Mouse (Mus musculus): ENCODE results near the gene Olfr259. TPM values are rescaled to one million over a fixed set of nuclear protein-coding genes. Genes with fewer than 3 reads are reported as not detected.

The Olfr259 gene
- polyA plus RNA-seq (2014; fragmentation: Nextera tagmentation; extraction: Ambion mirVana) = not detected in 2 replicates

GRCm38 (mm10) chr2:87114467-87114866 lies at the start of gene Olfr259:
Gene Olfr259 (minus strand): TSS chr2:87114567.
- H3K9me3 ChIP-seq (ENCODE audit: control insufficient read depth, low read length) = no peaks in the 10 kb centered on the region
- H3K4me1 ChIP-seq (replicated peaks; ENCODE audit: control insufficient read depth, insufficient read depth, low read length) = no peaks in the 10 kb centered on the region
- ATAC-seq (ENCODE audit: low FRiP score) (no peak), DNase-seq (ENCODE audit: low spot score) (no peak)
- no peaks in the 10 kb centered on the region for H3K36me3 ChIP-seq (replicated peaks; ENCODE audit: control insufficient read depth, insufficient read depth)
- H3K4me2 ChIP-seq (replicated peaks) = no peak within 1 kb of the TSS
- H3K27me3 ChIP-seq (ENCODE audit: control insufficient read depth, insufficient read depth, low read length) = no peaks in the 10 kb centered on the region
- no peak within 1 kb of the TSS for H3K27ac ChIP-seq
- H3K9ac ChIP-seq = no peak within 1 kb of the TSS
- no peak within 1 kb of the TSS for H3K4me3 ChIP-seq (replicated peaks; ENCODE audit: low read length)

- ATAC-seq (ENCODE audit: low FRiP score) = no peak
- H3K4me3 ChIP-seq (replicated peaks; ENCODE audit: low read length) = no peak within 1 kb of the TSS
- no peaks in the 10 kb centered on the region for H3K36me3 ChIP-seq (replicated peaks; ENCODE audit: control insufficient read depth, insufficient read depth)
These were observed 38.2 kb upstream of the Olfr259 start, which contains the start of gene Olfr1111 for GRCm38 (mm10) chr2:87152524-87152923. Gene Olfr1111 (minus strand): TSS chr2:87152624.

GRCm38 (mm10) chr2:87140200-87140599 lies 25.8 kb upstream of the Olfr259 start, which contains the start of gene Olfr1110:
Gene Olfr1110 (minus strand): TSS chr2:87140300.
- no peak within 1 kb of the TSS for H3K27ac ChIP-seq
- H3K4me3 ChIP-seq (replicated peaks; ENCODE audit: low read length) = no peak within 1 kb of the TSS
- DNase-seq (ENCODE audit: low spot score) (no peak), ATAC-seq (ENCODE audit: low FRiP score) (no peak)
- H3K36me3 ChIP-seq (replicated peaks; ENCODE audit: control insufficient read depth, insufficient read depth) = no peaks in the 10 kb centered on the region
- no peaks in the 10 kb centered on the region for H3K27me3 ChIP-seq (ENCODE audit: control insufficient read depth, insufficient read depth, low read length)
- H3K9me3 ChIP-seq (ENCODE audit: control insufficient read depth, low read length) = no peaks in the 10 kb centered on the region
- 89% methylated on average over 1 of the region's 1 CpGs for WGBS
- no peak within 1 kb of the TSS for H3K4me2 ChIP-seq (replicated peaks)
- H3K4me1 ChIP-seq (replicated peaks; ENCODE audit: control insufficient read depth, insufficient read depth, low read length) = no peaks in the 10 kb centered on the region
- no peak within 1 kb of the TSS for H3K9ac ChIP-seq

More at GRCm38 (mm10) chr2:87152524-87152923, 38.2 kb upstream of the Olfr259 start, which contains the start of gene Olfr1111:
- Histone ChIP-seq H3K4me1 (replicated peaks; ENCODE audit: control insufficient read depth, insufficient read depth, low read length) (no peaks in the 10 kb centered on the region), H3K27ac (no peak within 1 kb of the TSS), H3K9me3 (ENCODE audit: control insufficient read depth, low read length) (no peaks in the 10 kb centered on the region), H3K4me2 (replicated peaks) (no peak within 1 kb of the TSS), H3K27me3 (ENCODE audit: control insufficient read depth, insufficient read depth, low read length) (no peaks in the 10 kb centered on the region), H3K9ac (no peak within 1 kb of the TSS)
- DNase-seq (ENCODE audit: low spot score) = no peak

DNA sequence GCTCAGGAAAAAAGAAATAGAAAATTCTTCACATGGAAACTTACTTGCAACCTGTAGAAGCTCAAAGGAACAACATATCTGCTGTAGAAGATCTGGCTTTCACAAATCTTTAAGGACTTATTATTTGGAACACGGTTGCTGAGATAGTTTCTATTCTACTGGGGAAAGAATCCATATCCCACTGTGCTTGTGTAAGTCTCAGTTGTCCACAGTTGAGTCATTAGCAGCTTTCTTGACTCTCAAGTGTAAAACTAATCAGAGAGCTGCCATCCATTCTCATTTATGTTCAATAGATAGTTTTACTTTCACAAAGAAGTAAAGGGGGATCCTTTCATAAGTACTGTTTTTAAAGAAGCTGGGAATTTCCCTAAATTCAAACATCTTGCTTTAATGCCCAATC lies 18.5 kb downstream of the Olfr259 start, which contains the start of gene Olfr1109:
TSS of gene Olfr1109 (minus strand) at position 101 of the 400 bp plus-strand sequence.
- Histone ChIP-seq H3K27ac (no peak within 1 kb of the TSS), H3K36me3 (replicated peaks; ENCODE audit: control insufficient read depth, insufficient read depth) (no peaks in the 10 kb centered on the region), H3K4me3 (replicated peaks; ENCODE audit: low read length) (no peak within 1 kb of the TSS), H3K9me3 (ENCODE audit: control insufficient read depth, low read length) (no peaks in the 10 kb centered on the region), H3K4me1 (replicated peaks; ENCODE audit: control insufficient read depth, insufficient read depth, low read length) (no peaks in the 10 kb centered on the region), H3K4me2 (replicated peaks) (no peak within 1 kb of the TSS), H3K27me3 (ENCODE audit: control insufficient read depth, insufficient read depth, low read length) (no peaks in the 10 kb centered on the region), H3K9ac (no peak within 1 kb of the TSS)
- 70% methylated on average over 1 of the region's 1 CpGs for WGBS
- ATAC-seq (ENCODE audit: low FRiP score) (no peak), DNase-seq (ENCODE audit: low spot score) (no peak)

GRCm38 (mm10) chr2:87075717-87076116 lies 38.6 kb downstream of the Olfr259 start, which contains the start of gene Olfr1107:
Gene Olfr1107 (minus strand): TSS chr2:87075817.
- DNase-seq (ENCODE audit: low spot score) (no peak), ATAC-seq (ENCODE audit: low FRiP score) (no peak)
- no peak within 1 kb of the TSS for H3K9ac ChIP-seq
- H3K4me2 ChIP-seq (replicated peaks) = no peak within 1 kb of the TSS
- no peaks in the 10 kb centered on the region for H3K4me1 ChIP-seq (replicated peaks; ENCODE audit: control insufficient read depth, insufficient read depth, low read length)
- H3K4me3 ChIP-seq (replicated peaks; ENCODE audit: low read length) = no peak within 1 kb of the TSS
- H3K36me3 ChIP-seq (replicated peaks; ENCODE audit: control insufficient read depth, insufficient read depth) = no peaks in the 10 kb centered on the region
- no peaks in the 10 kb centered on the region for H3K9me3 ChIP-seq (ENCODE audit: control insufficient read depth, low read length)
- 78% methylated on average over 1 of the region's 1 CpGs for WGBS
- no peaks in the 10 kb centered on the region for H3K27me3 ChIP-seq (ENCODE audit: control insufficient read depth, insufficient read depth, low read length)
- no peak within 1 kb of the TSS for H3K27ac ChIP-seq

Other genes with a start within 250 kb of the Olfr259 start
- not detected in 2 replicates for gene Gm13723, start 239.8 kb downstream of the Olfr259 start, polyA plus RNA-seq (2014; fragmentation: Nextera tagmentation; extraction: Ambion mirVana)
- not detected in 2 replicates for gene Olfr1097, start 222.4 kb downstream of the Olfr259 start, polyA plus RNA-seq (2014; fragmentation: Nextera tagmentation; extraction: Ambion mirVana)
- gene Olfr1098, start 190.0 kb downstream of the Olfr259 start, polyA plus RNA-seq (2014; fragmentation: Nextera tagmentation; extraction: Ambion mirVana) = not detected in 2 replicates
- not detected in 2 replicates for gene Olfr1099, start 153.9 kb downstream of the Olfr259 start, polyA plus RNA-seq (2014; fragmentation: Nextera tagmentation; extraction: Ambion mirVana)
- gene Olfr1100, start 134.6 kb downstream of the Olfr259 start, polyA plus RNA-seq (2014; fragmentation: Nextera tagmentation; extraction: Ambion mirVana) = not detected in 2 replicates
- not detected in 2 replicates for gene Olfr1101, start 123.3 kb downstream of the Olfr259 start, polyA plus RNA-seq (2014; fragmentation: Nextera tagmentation; extraction: Ambion mirVana)
- gene Olfr1102, start 116.2 kb downstream of the Olfr259 start, polyA plus RNA-seq (2014; fragmentation: Nextera tagmentation; extraction: Ambion mirVana) = not detected in 2 replicates
- not detected in 2 replicates for gene Olfr1104, start 87.5 kb downstream of the Olfr259 start, polyA plus RNA-seq (2014; fragmentation: Nextera tagmentation; extraction: Ambion mirVana)
- not detected in 2 replicates for gene Olfr1105, start 78.0 kb downstream of the Olfr259 start, polyA plus RNA-seq (2014; fragmentation: Nextera tagmentation; extraction: Ambion mirVana)
- gene Olfr1106, start 62.3 kb downstream of the Olfr259 start, polyA plus RNA-seq (2014; fragmentation: Nextera tagmentation; extraction: Ambion mirVana) = not detected in 2 replicates
- not detected in 2 replicates for gene Olfr1107, start 38.8 kb downstream of the Olfr259 start, polyA plus RNA-seq (2014; fragmentation: Nextera tagmentation; extraction: Ambion mirVana)
- gene Olfr1109, start 18.6 kb downstream of the Olfr259 start, polyA plus RNA-seq (2014; fragmentation: Nextera tagmentation; extraction: Ambion mirVana) = not detected in 2 replicates
- not detected in 2 replicates for gene Olfr1110, start 25.7 kb upstream of the Olfr259 start, polyA plus RNA-seq (2014; fragmentation: Nextera tagmentation; extraction: Ambion mirVana)
- gene Olfr1111, start 38.1 kb upstream of the Olfr259 start, polyA plus RNA-seq (2014; fragmentation: Nextera tagmentation; extraction: Ambion mirVana) = not detected in 2 replicates
- gene Olfr1112, start 73.2 kb upstream of the Olfr259 start, polyA plus RNA-seq (2014; fragmentation: Nextera tagmentation; extraction: Ambion mirVana) = not detected in 2 replicates
- gene Olfr1113, start 94.4 kb upstream of the Olfr259 start, polyA plus RNA-seq (2014; fragmentation: Nextera tagmentation; extraction: Ambion mirVana) = not detected in 2 replicates
- not detected in 2 replicates for gene Olfr1115, start 133.4 kb upstream of the Olfr259 start, polyA plus RNA-seq (2014; fragmentation: Nextera tagmentation; extraction: Ambion mirVana)
- gene Olfr1116, start 153.0 kb upstream of the Olfr259 start, polyA plus RNA-seq (2014; fragmentation: Nextera tagmentation; extraction: Ambion mirVana) = not detected in 2 replicates
- not detected in 2 replicates for gene Olfr1118, start 193.0 kb upstream of the Olfr259 start, polyA plus RNA-seq (2014; fragmentation: Nextera tagmentation; extraction: Ambion mirVana)
- gene Olfr1120, start 240.2 kb upstream of the Olfr259 start, polyA plus RNA-seq (2014; fragmentation: Nextera tagmentation; extraction: Ambion mirVana) = not detected in 2 replicates